Mouse (Mus musculus) neural tube, embryonic 15.5 days (tissue): ENCODE data around the gene Nudt14. TPM values are rescaled to one million over a fixed set of nuclear protein-coding genes. Genes with fewer than 3 reads are reported as not detected.

ENCODE experiments used
- ATAC-seq: fragments of 200-750 bp; cut with Nextera tagmentation; 2 replicates; pipeline ENCODE4 v1.8.0; 2017; ENCODE audit warnings: mild to moderate bottlenecking, moderate TSS enrichment, moderate library complexity; ENCODE audit not compliant: low FRiP score
- H3K27ac ChIP-seq: fragments of 300-500 bp; sonication (generic); replicated peaks from 2 replicates; pipeline ENCODE4 v1.5.1; 2015; ENCODE audit warnings: mild to moderate bottlenecking, inconsistent platforms
- H3K27me3 ChIP-seq: fragments of 300-500 bp; sonication (generic); replicated peaks from 2 replicates; pipeline ENCODE4 v1.6.1; 2015; ENCODE audit warnings: inconsistent platforms
- H3K36me3 ChIP-seq: fragments of 300-500 bp; sonication (generic); 2 replicates; pipeline ENCODE4 v1.6.1; 2015; ENCODE audit warnings: inconsistent platforms
- H3K4me1 ChIP-seq: fragments of 300-500 bp; sonication (generic); 2 replicates; pipeline ENCODE4 v1.6.1; 2015; ENCODE audit warnings: inconsistent platforms
- H3K4me2 ChIP-seq: fragments of 300-500 bp; sonication (generic); 2 replicates; pipeline ENCODE4 v1.6.1; 2015; ENCODE audit warnings: inconsistent platforms, mild to moderate bottlenecking, moderate library complexity
- H3K4me3 ChIP-seq: fragments of 300-500 bp; sonication (generic); replicated peaks from 2 replicates; pipeline ENCODE4 v1.5.1; 2015; ENCODE audit warnings: mild to moderate bottlenecking, inconsistent platforms
- H3K9ac ChIP-seq: fragments of 300-500 bp; sonication (generic); replicated peaks from 2 replicates; pipeline ENCODE4 v1.6.1; 2015; ENCODE audit warnings: mild to moderate bottlenecking, inconsistent platforms
- H3K9me3 ChIP-seq: fragments of 300-500 bp; sonication (generic); replicated peaks from 2 replicates; pipeline ENCODE4 v1.6.1; 2016; ENCODE audit warnings: inconsistent platforms
- WGBS: fragments of 180-500 bp; shearing (Covaris S2); methylation state at CpG from one replicate; pipeline ENCODE4 v1.1.7; 2015; ENCODE audit warnings: mixed read lengths; 5-methylcytosine and 5-hydroxymethylcytosine counted together
- polyA plus RNA-seq: library from polyadenylated mRNA; unstranded; fragments of >200 nt; fragmentation: Nextera tagmentation; extraction: Ambion mirVana; gene quantifications from 2 replicates; pipeline ENCODE4 v1.2.1, GENCODE M21; 2015

Nudt14 gene
- polyA plus RNA-seq, 1 experiment from 2014 or later: 62.4 TPM

- Histone ChIP-seq H3K4me1 (peaks cover 29% of the 10 kb centered on the region), H3K4me2 (no peak overlapping the region), H3K4me3 (no peak overlapping the region), H3K27ac (no peak overlapping the region), H3K27me3 (no peaks in the 10 kb centered on the region; the same call in 1 of the 2 replicates), H3K9me3 (no peaks in the 10 kb centered on the region), H3K36me3 (no peaks in the 10 kb centered on the region), H3K9ac (no peak overlapping the region)
- 34% methylated on average over 4 of the region's 4 CpGs for WGBS
- ATAC-seq: no peak
Measured at GRCm38 (mm10) chr12:112947307-112947706, 5.4 kb upstream of the Nudt14 start.

GRCm38 (mm10) chr12:112943669-112944068 lies 1.7 kb upstream of the Nudt14 start:
- Histone ChIP-seq H3K36me3 (no peaks in the 10 kb centered on the region), H3K27ac (no peak overlapping the region), H3K27me3 (no peaks in the 10 kb centered on the region), H3K9ac (no peak overlapping the region), H3K4me2 (no peak overlapping the region), H3K9me3 (no peaks in the 10 kb centered on the region), H3K4me1 (peaks cover 23% of the 10 kb centered on the region), H3K4me3 (no peak overlapping the region)
- no peak for ATAC-seq
- 97% methylated on average over 2 of the region's 2 CpGs for WGBS

GRCm38 (mm10) chr12:112941156-112941775 lies 658 bp downstream of the Nudt14 start:
- H3K9me3 ChIP-seq: no peaks in the 10 kb centered on the region
- H3K4me3 ChIP-seq: peak overlapping the region; percentile 76
- peak overlapping the region; percentile 82 for H3K4me2 ChIP-seq
- no peaks in the 10 kb centered on the region for H3K36me3 ChIP-seq
- WGBS: 39% methylated on average over 10 of the region's 10 CpGs
- no peaks in the 10 kb centered on the region for H3K27me3 ChIP-seq
- H3K9ac ChIP-seq: peak overlapping the region; percentile 85
- H3K4me1 ChIP-seq: peaks cover 23% of the 10 kb centered on the region
- peak overlapping the region; percentile 83 for H3K27ac ChIP-seq
- ATAC-seq: peak; percentile 29

- peak overlapping the region; percentile 83; the same call in 1 of the 2 replicates for H3K27ac ChIP-seq
- 76% methylated on average over 9 of the region's 9 CpGs for WGBS
- no peaks in the 10 kb centered on the region for H3K27me3 ChIP-seq
- H3K9ac ChIP-seq: no peak overlapping the region; the same call in 1 of the 2 replicates
- no peak for ATAC-seq
- 0 out of 2 replicates have a peak overlapping the region, but pooled peaks have one; percentile 76 for H3K4me3 ChIP-seq
- H3K4me1 ChIP-seq: peaks cover 23% of the 10 kb centered on the region
- H3K4me2 ChIP-seq: peak overlapping the region; percentile 82; the same call in 1 of the 2 replicates
- no peaks in the 10 kb centered on the region for H3K9me3 ChIP-seq
- H3K36me3 ChIP-seq: no peaks in the 10 kb centered on the region
Measured at GRCm38 (mm10) chr12:112940710-112941109, 1.2 kb downstream of the Nudt14 start.

GRCm38 (mm10) chr12:112940238-112940637 lies 1.7 kb downstream of the Nudt14 start:
- no peaks in the 10 kb centered on the region for H3K9me3 ChIP-seq
- no peaks in the 10 kb centered on the region for H3K36me3 ChIP-seq
- no peaks in the 10 kb centered on the region for H3K27me3 ChIP-seq
- no peak overlapping the region for H3K9ac ChIP-seq
- 93% methylated on average over 4 of the region's 4 CpGs for WGBS
- H3K27ac ChIP-seq: no peak overlapping the region
- no peak for ATAC-seq
- no peak overlapping the region for H3K4me3 ChIP-seq
- peaks cover 23% of the 10 kb centered on the region for H3K4me1 ChIP-seq
- H3K4me2 ChIP-seq: no peak overlapping the region

- Histone ChIP-seq H3K27me3 (no peaks in the 10 kb centered on the region), H3K9ac (no peak overlapping the region), H3K4me3 (no peak overlapping the region), H3K9me3 (no peaks in the 10 kb centered on the region), H3K4me1 (peaks cover 23% of the 10 kb centered on the region), H3K4me2 (no peak overlapping the region), H3K27ac (no peak overlapping the region), H3K36me3 (no peaks in the 10 kb centered on the region)
- no peak for ATAC-seq
- WGBS: 67% methylated on average over 10 of the region's 10 CpGs
Measured at GRCm38 (mm10) chr12:112938873-112939565, 2.9 kb downstream of the Nudt14 start.

- Histone ChIP-seq H3K4me2 (no peak overlapping the region), H3K4me1 (peaks cover 23% of the 10 kb centered on the region), H3K27me3 (no peaks in the 10 kb centered on the region), H3K27ac (no peak overlapping the region), H3K9ac (no peak overlapping the region), H3K9me3 (no peaks in the 10 kb centered on the region), H3K4me3 (no peak overlapping the region), H3K36me3 (no peaks in the 10 kb centered on the region)
- WGBS: 80% methylated on average over 10 of the region's 10 CpGs
- no peak for ATAC-seq
Measured at GRCm38 (mm10) chr12:112938366-112938765, 3.6 kb downstream of the Nudt14 start.

- ATAC-seq: no peak
- Histone ChIP-seq H3K9ac (no peak overlapping the region), H3K27ac (no peak overlapping the region), H3K27me3 (no peaks in the 10 kb centered on the region), H3K4me1 (peaks cover 23% of the 10 kb centered on the region), H3K9me3 (no peaks in the 10 kb centered on the region), H3K4me3 (no peak overlapping the region), H3K4me2 (no peak overlapping the region), H3K36me3 (no peaks in the 10 kb centered on the region)
- 49% methylated on average over 9 of the region's 9 CpGs for WGBS
Measured at GRCm38 (mm10) chr12:112937906-112938305, 4.0 kb downstream of the Nudt14 start.

GRCm38 (mm10) chr12:112932647-112933046 lies 9.3 kb downstream of the Nudt14 start:
- H3K27me3 ChIP-seq: peaks cover 19% of the 10 kb centered on the region
- H3K9me3 ChIP-seq: no peaks in the 10 kb centered on the region
- H3K4me1 ChIP-seq: peaks cover 22% of the 10 kb centered on the region
- H3K27ac ChIP-seq: no peak overlapping the region
- H3K4me2 ChIP-seq: no peak overlapping the region
- H3K9ac ChIP-seq: 0 out of 2 replicates have a peak overlapping the region, but pooled peaks have one; percentile 5
- no peak overlapping the region for H3K4me3 ChIP-seq
- ATAC-seq: no peak
- WGBS: 74% methylated on average over 7 of the region's 7 CpGs
- no peaks in the 10 kb centered on the region for H3K36me3 ChIP-seq

GRCm38 (mm10) chr12:112929562-112930352 lies 12.2 kb downstream of the Nudt14 start, which contains the start of gene Jag2:
TSS of gene Jag2 (minus strand) at chr12:112929776.
- H3K9ac ChIP-seq: peak within 1 kb of the TSS; percentile 66
- peaks cover 23% of the 10 kb centered on the region for H3K27me3 ChIP-seq

GRCm38 (mm10) chr12:112928401-112929241 lies 13.3 kb downstream of the Nudt14 start:
- ATAC-seq: peak; percentile 65
- Histone ChIP-seq H3K4me3 (peak overlapping the region; percentile 74), H3K27ac (peak overlapping the region; percentile 89), H3K9ac (peak overlapping the region; percentile 66), H3K36me3 (no peaks in the 10 kb centered on the region), H3K4me1 (peaks cover 52% of the 10 kb centered on the region), H3K4me2 (peak overlapping the region; percentile 75), H3K9me3 (no peaks in the 10 kb centered on the region), H3K27me3 (peaks cover 23% of the 10 kb centered on the region)
- WGBS: 1% methylated on average over 112 of the region's 124 CpGs

More at GRCm38 (mm10) chr12:112929562-112930352, 12.2 kb downstream of the Nudt14 start, which contains the start of gene Jag2:
- H3K4me2 ChIP-seq: peak within 1 kb of the TSS; percentile 75
- peak within 1 kb of the TSS; percentile 74 for H3K4me3 ChIP-seq
- H3K4me1 ChIP-seq: peaks cover 49% of the 10 kb centered on the region
- ATAC-seq: peak; percentile 69
- WGBS: under 1% methylated on average over 71 of the region's 85 CpGs
- H3K27ac ChIP-seq: peak within 1 kb of the TSS; percentile 89
- no peaks in the 10 kb centered on the region for H3K36me3 ChIP-seq
- H3K9me3 ChIP-seq: no peaks in the 10 kb centered on the region
